Mouse (Mus musculus): Measurements from ENCODE around the gene Tctn3. TPM values are rescaled to one million over a fixed set of nuclear protein-coding genes. Genes with fewer than 3 reads are reported as not detected.

Gene Tctn3
- polyA plus RNA-seq (2021; fragmentation: Nextera tagmentation) = 7.3 and 9.4 TPM in 2 replicates
- long read RNA-seq, experiment 1, transcript Tctn3-201 (14 exons, 2,743 nt) = major isoform, 52 of 110 reads
- long read RNA-seq, experiment 1, partial matches to known transcripts = 9 of 110 reads
- long read RNA-seq, experiment 1, other reads (novel, unspliced or antisense) = 44 of 110 reads
- long read RNA-seq, experiment 2, transcript Tctn3-201 (14 exons, 2,743 nt) = major isoform, 6 of 11 reads
- long read RNA-seq, experiment 2, partial matches to known transcripts = 2 of 11 reads
- long read RNA-seq, experiment 2, other reads (novel, unspliced or antisense) = 2 of 11 reads

GRCm38 (mm10) chr19:40611830-40612506 lies at the start of gene Tctn3, which contains the start of gene Entpd1:
TSS of gene Tctn3 (minus strand) at chr19:40612233.
TSS of gene Entpd1 (plus strand) at chr19:40612366.

GRCm38 (mm10) chr19:40588293-40588654 lies 23.8 kb downstream of the Tctn3 start, which contains the start of gene Aldh18a1:
TSS of gene Aldh18a1 (minus strand) at chr19:40588463.

Other genes with a start within 250 kb of the Tctn3 start
- 52.6 and 62.7 TPM in 2 replicates for gene Sorbs1, start 98.5 kb downstream of the Tctn3 start, polyA plus RNA-seq (2021; fragmentation: Nextera tagmentation)
- gene Aldh18a1, start 23.8 kb downstream of the Tctn3 start, polyA plus RNA-seq (2021; fragmentation: Nextera tagmentation) = 8.4 and 9.9 TPM in 2 replicates
- 14.9 and 19.8 TPM in 2 replicates for gene Entpd1, start 133 bp upstream of the Tctn3 start, polyA plus RNA-seq (2021; fragmentation: Nextera tagmentation)
- not detected in 2 replicates for gene Cc2d2b, start 136.5 kb upstream of the Tctn3 start, polyA plus RNA-seq (2021; fragmentation: Nextera tagmentation)
- gene Ccnj, start 219.0 kb upstream of the Tctn3 start, polyA plus RNA-seq (2021; fragmentation: Nextera tagmentation) = 2.8 and 3.4 TPM in 2 replicates

Measured in left cerebral cortex, adult 6 months (tissue).